Mouse (Mus musculus) stomach, embryonic 16.5 days (tissue): ENCODE measurements at regions not wholly inside any gene's neighbourhood (a gene's known extent, or its start where the extent isn't known, plus 50 kb on each side); places are given as distances from the start of the nearest gene placed in this dataset.

Experiments used
- ATAC-seq: fragments of 200-750 bp; cut with Nextera tagmentation; 2 replicates; pipeline ENCODE4 v1.8.0; 2017; ENCODE audit warnings: moderate number of reproducible peaks, moderate TSS enrichment; ENCODE audit not compliant: insufficient read depth, low FRiP score
- H3K27ac ChIP-seq: fragments of 300-500 bp; sonication (generic); 2 replicates; pipeline ENCODE4 v1.5.1; 2014; ENCODE audit warnings: low read length
- H3K27me3 ChIP-seq: fragments of 300-500 bp; sonication (generic); 2 replicates; pipeline ENCODE4 v1.6.1; 2014; ENCODE audit warnings: low read length, control low read depth, mixed read lengths; ENCODE audit not compliant: control insufficient read depth, insufficient read depth
- H3K36me3 ChIP-seq: fragments of 300-500 bp; sonication (generic); 2 replicates; pipeline ENCODE4 v1.6.1; 2014; ENCODE audit warnings: low read length; ENCODE audit not compliant: control insufficient read depth, insufficient read depth
- H3K4me1 ChIP-seq: fragments of 300-500 bp; sonication (generic); 2 replicates; pipeline ENCODE4 v1.6.1; 2014; ENCODE audit warnings: low read length, control low read depth, mixed read lengths; ENCODE audit not compliant: control insufficient read depth, insufficient read depth
- H3K4me2 ChIP-seq: fragments of 300-500 bp; sonication (generic); 2 replicates; pipeline ENCODE4 v1.6.1; 2014; ENCODE audit warnings: low read depth, low read length, mixed read lengths
- H3K4me3 ChIP-seq: fragments of 300-500 bp; sonication (generic); replicated peaks from 2 replicates; pipeline ENCODE4 v1.5.1; 2014; ENCODE audit warnings: mild to moderate bottlenecking, low read length
- H3K9ac ChIP-seq: fragments of 300-500 bp; sonication (generic); 2 replicates; pipeline ENCODE4 v1.6.1; 2014; ENCODE audit warnings: low read length
- H3K9me3 ChIP-seq: fragments of 300-500 bp; sonication (generic); replicated peaks from 2 replicates; pipeline ENCODE4 v1.6.1; 2016; ENCODE audit warnings: low read length, control low read depth; ENCODE audit not compliant: control insufficient read depth
- WGBS: fragments of 180-500 bp; shearing (Covaris S2); extraction: QIAGEN DNeasy Blood & Tissue Kit; methylation state at CpG from one replicate; pipeline ENCODE4 v1.1.7; 2014; 5-methylcytosine and 5-hydroxymethylcytosine counted together

DNA sequence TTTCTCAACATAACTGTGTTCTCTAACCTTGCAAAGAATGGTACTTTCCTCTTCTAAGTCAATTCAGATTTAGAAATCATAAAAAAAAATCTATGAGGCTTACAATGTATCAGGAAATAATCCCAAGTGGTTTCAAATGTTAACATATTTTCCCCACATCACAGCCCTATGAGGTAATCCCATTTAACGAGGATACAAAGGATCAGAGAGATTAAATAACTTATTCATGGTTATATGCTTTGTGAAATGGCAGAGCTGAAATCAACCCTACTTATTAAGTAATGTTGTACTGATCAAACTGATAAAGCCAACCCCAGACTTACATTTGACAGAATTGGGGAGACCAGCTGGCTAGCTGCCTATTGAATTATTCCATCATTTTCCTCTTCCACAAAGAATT, 614.4 kb downstream of the Ntrk3 start:
- no peaks in the 10 kb centered on the region for H3K36me3 ChIP-seq
- no peak overlapping the region for H3K9ac ChIP-seq
- H3K27me3 ChIP-seq = no peaks in the 10 kb centered on the region
- no peaks in the 10 kb centered on the region for H3K9me3 ChIP-seq
- no peak overlapping the region for H3K4me2 ChIP-seq
- no peaks in the 10 kb centered on the region for H3K4me1 ChIP-seq
- ATAC-seq = no peak
- H3K27ac ChIP-seq = no peak overlapping the region
- no peak overlapping the region for H3K4me3 ChIP-seq
- 68% methylated on average over 1 of the region's 1 CpGs for WGBS

DNA sequence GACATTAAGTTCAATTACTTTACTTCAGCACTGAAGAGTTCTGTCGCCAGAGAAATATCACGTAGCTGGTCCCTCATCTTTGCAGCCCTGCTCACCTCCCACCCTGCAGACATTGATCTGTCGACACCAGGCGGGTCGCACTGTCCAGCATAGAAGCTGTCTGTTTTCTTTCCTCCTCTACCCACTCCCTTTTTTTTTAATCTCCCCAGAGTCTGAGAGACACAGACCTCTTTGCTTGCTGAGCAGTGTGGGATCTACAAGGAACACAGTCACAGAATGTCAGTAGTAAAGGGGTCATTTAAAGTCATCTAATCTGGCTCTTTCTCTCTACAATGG, 616.7 kb downstream of the Ntrk3 start:
- H3K9me3 ChIP-seq = no peaks in the 10 kb centered on the region
- ATAC-seq = no peak
- no peaks in the 10 kb centered on the region for H3K36me3 ChIP-seq
- H3K27me3 ChIP-seq = no peaks in the 10 kb centered on the region
- H3K4me3 ChIP-seq = no peak overlapping the region
- H3K4me2 ChIP-seq = no peak overlapping the region
- no peak overlapping the region for H3K27ac ChIP-seq
- WGBS = 47% methylated on average over 5 of the region's 5 CpGs
- H3K9ac ChIP-seq = no peak overlapping the region
- H3K4me1 ChIP-seq = no peaks in the 10 kb centered on the region

DNA sequence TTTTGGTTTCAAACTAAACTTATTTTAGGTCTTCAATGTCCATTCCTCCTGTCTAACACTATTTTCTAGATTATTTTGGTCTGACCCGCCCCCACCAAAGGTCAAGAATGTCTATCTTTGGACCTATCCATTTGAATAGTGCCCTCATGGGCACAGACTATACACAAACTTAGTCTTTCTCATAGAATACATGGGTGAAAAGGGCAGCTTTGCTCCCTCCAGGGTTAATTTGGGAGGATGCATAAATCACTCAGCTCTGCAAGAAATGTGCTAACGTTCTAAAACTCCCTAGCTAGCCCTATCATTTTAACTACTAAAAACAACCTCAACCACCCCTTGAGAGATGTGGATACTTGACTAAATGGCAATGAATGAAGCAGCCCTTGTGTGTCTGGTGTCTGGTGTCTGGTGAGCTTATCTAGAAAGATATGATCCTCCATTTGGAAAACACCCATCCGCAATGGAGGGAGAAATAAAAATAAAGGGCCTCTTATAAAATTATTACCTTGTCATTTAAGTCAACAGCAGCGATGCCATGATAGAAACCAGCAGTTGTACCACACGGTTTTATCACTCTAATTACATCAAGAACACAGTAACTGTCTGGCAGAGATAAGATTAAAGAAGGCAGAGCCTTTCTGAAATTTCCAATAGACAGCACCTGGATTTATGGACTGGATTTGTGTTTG, 617.2 kb downstream of the Ntrk3 start:
- Histone ChIP-seq H3K36me3 (no peaks in the 10 kb centered on the region), H3K27ac (no peak overlapping the region), H3K4me3 (no peak overlapping the region), H3K4me2 (no peak overlapping the region), H3K9ac (no peak overlapping the region), H3K27me3 (no peaks in the 10 kb centered on the region), H3K9me3 (no peaks in the 10 kb centered on the region), H3K4me1 (no peaks in the 10 kb centered on the region)
- 44% methylated on average over 5 of the region's 5 CpGs for WGBS
- ATAC-seq = no peak

DNA sequence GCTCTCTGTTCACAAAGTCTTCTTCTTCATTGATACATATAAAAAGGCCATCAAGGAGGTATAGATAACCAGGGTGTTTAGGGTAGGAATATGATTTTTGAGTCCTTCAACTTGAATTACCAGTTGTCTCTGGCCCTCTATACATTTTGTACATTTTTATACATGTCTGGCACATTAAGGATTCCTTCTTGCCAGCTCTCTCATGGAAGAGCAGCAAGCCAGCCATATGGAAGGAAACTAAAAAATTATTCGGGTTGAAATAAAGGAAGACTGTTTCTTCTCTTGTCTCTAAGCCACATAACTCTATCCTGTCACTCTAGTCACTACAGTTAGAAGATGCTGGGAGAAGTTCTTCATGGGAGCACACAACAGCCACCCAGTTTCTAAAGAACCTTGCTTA, 618.0 kb downstream of the Ntrk3 start:
- H3K4me1 ChIP-seq = no peaks in the 10 kb centered on the region
- no peak overlapping the region for H3K27ac ChIP-seq
- H3K4me3 ChIP-seq = no peak overlapping the region
- no peak for ATAC-seq
- no peaks in the 10 kb centered on the region for H3K9me3 ChIP-seq
- no peak overlapping the region for H3K4me2 ChIP-seq
- H3K36me3 ChIP-seq = no peaks in the 10 kb centered on the region
- 58% methylated on average over 1 of the region's 1 CpGs for WGBS
- H3K27me3 ChIP-seq = no peaks in the 10 kb centered on the region
- H3K9ac ChIP-seq = no peak overlapping the region

DNA sequence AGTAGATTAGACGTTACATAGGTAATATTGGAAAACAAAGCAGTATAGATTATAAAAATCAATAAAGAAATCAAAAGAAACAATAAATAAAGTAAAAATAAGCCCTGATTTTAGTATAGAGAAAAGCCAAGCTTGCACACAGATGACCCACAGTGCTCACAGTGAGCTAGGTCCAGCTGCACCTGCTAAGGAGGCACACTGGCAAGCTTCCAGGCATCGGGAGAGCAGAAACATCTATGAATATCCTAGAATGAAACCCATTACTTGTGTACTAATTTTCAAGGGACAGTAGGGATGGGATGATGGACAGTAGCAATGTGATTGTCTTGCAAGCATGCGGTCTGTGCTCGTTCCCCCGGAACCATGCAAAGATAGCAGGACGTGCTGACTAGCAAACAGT, 626.5 kb downstream of the Ntrk3 start:
- no peak for ATAC-seq
- H3K9ac ChIP-seq = no peak overlapping the region
- H3K27me3 ChIP-seq = no peaks in the 10 kb centered on the region
- no peaks in the 10 kb centered on the region for H3K36me3 ChIP-seq
- no peak overlapping the region for H3K4me2 ChIP-seq
- no peak overlapping the region for H3K27ac ChIP-seq
- no peaks in the 10 kb centered on the region for H3K9me3 ChIP-seq
- no peaks in the 10 kb centered on the region for H3K4me1 ChIP-seq
- H3K4me3 ChIP-seq = no peak overlapping the region
- WGBS = 83% methylated on average over 6 of the region's 6 CpGs

DNA sequence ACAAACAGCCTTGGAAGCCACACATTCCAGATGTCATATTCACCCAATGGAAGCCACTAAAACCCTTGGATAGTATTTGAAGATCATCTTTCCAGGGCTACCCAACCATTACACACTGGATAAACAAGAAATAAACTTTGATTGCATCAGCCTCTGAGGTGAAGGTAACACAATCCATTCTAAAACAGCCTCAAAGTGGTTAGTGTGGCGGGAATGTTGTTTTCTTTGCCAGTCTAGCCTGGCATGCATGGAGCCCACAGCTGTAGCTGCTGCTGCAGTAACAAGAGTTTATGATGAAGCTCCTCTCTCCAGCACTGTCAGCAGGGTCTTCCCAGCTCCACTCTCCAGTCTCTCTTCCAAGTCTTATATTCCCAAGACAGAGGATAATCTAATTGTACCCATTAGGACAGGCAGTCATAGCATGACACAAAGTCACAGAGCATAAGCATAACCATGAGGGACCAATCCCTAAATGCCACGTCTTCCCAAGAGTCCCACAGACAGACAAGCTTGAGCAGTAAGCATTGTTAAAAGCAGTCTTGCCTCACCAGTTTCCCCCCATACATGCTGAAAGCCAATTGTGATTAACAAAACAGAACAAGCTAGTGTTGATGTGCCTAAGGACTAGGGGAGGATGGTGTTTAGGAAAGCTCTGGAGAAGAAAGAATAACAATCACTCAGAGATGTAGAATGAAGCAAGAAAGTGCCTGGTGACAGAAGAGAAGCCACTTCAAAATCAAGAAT, 634.1 kb downstream of the Ntrk3 start:
- no peaks in the 10 kb centered on the region for H3K27me3 ChIP-seq
- H3K4me1 ChIP-seq = no peaks in the 10 kb centered on the region
- no peak overlapping the region for H3K4me2 ChIP-seq
- H3K4me3 ChIP-seq = no peak overlapping the region
- H3K9me3 ChIP-seq = no peaks in the 10 kb centered on the region
- no peaks in the 10 kb centered on the region for H3K36me3 ChIP-seq
- ATAC-seq = no peak
- no peak overlapping the region for H3K9ac ChIP-seq
- WGBS = 70% methylated on average over 2 of the region's 2 CpGs
- no peak overlapping the region for H3K27ac ChIP-seq

DNA sequence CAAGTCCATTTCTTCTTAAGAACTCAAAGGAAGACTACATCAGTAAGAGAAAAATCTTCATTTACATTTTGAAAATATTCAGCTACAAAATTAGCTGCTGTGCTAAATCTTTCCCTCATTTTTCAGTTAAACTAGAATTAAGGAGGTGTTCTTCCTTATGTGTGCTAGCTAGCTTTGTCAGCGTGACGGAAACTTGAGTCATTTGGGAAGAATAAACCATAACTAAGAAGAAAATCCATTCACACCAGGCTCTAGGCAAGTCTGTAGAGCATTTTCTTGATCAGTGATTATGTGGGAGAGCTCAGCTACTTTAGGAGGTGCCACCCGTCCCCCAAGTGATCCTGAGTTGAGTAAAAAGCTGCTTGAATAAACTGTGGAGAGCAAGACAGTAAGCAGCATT, 635.4 kb downstream of the Ntrk3 start:
- ATAC-seq = no peak
- no peaks in the 10 kb centered on the region for H3K36me3 ChIP-seq

DNA sequence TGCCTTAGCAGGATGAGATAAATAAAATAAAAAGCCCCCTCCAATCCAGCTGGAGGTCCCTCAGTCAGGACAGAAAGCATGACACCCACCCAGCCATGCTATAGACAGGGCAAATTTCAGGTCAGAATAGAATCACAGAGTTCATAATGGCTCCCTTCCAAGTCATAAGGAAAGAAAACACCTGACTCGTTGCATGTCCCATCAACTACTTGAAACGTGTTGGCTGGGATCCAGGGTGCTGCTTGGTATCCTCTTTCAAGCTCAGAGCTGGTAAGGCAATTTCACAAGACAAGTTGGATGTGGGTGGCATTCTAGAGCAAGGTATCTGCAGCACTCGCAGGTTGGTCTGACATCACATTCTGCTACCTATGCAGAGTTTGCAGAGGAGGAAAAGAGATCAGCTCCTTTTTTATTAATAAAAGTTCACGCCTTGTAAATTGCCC, 651.2 kb downstream of the Ntrk3 start:
- Histone ChIP-seq H3K36me3 (no peaks in the 10 kb centered on the region), H3K4me2 (no peak overlapping the region), H3K27me3 (no peaks in the 10 kb centered on the region), H3K4me1 (peaks cover 14% of the 10 kb centered on the region), H3K9ac (no peak overlapping the region), H3K4me3 (no peak overlapping the region), H3K9me3 (no peaks in the 10 kb centered on the region), H3K27ac (peak overlapping the region; percentile 52)
- WGBS = 36% methylated on average over 4 of the region's 4 CpGs
- ATAC-seq = no peak

More for the DNA sequence above, 635.4 kb downstream of the Ntrk3 start:
- WGBS = 87% methylated on average over 3 of the region's 3 CpGs
- Histone ChIP-seq H3K9me3 (no peaks in the 10 kb centered on the region), H3K27me3 (no peaks in the 10 kb centered on the region), H3K9ac (no peak overlapping the region), H3K4me1 (no peaks in the 10 kb centered on the region), H3K4me2 (no peak overlapping the region), H3K27ac (no peak overlapping the region), H3K4me3 (no peak overlapping the region)

DNA sequence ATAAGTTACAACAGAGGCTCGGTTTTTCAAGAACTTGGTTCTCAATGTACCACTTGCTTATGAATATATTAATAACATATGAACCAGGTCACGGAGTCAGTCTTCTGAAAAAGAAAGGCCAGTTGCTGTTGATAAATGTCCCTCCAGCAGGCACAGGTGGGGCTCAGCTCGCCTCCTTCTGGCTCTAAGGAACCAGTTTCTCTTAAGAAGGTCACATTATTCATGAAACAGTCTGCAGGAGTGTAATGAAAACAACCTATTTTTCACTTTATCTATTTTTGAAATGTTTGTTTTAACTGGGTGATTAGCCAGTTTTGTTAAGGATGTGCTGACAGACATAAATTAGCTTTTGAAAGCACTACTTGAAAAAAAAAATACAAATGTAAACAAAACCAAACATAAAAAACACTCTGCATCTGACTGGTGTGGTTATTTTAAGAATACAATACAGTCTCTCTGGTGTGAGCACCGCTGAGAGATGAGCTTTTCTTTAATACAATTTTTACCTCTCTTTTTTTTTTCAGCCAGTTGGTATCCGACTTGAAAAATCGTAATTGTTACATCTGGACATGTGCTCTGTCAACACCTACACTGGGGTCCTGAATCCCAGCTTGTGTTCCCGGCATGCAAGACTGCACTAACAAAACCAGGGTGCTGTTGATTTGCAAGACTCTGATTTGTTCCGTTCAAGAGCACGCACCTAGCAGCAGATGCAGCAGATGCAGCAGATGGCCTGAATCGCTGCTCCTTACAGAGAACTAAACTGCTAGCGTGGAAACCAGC, 651.8 kb downstream of the Ntrk3 start:
- ATAC-seq = no peak
- 20% methylated on average over 11 of the region's 11 CpGs for WGBS
- no peak overlapping the region for H3K9ac ChIP-seq
- no peaks in the 10 kb centered on the region for H3K27me3 ChIP-seq
- peak overlapping the region; percentile 52 for H3K27ac ChIP-seq
- no peak overlapping the region for H3K4me2 ChIP-seq
- peaks cover 14% of the 10 kb centered on the region for H3K4me1 ChIP-seq
- no peaks in the 10 kb centered on the region for H3K9me3 ChIP-seq
- H3K36me3 ChIP-seq = no peaks in the 10 kb centered on the region
- no peak overlapping the region for H3K4me3 ChIP-seq
